Mouse (Mus musculus): ENCODE measurements around the gene Gp1bb. TPM values are rescaled to one million over a fixed set of nuclear protein-coding genes. Genes with fewer than 3 reads are reported as not detected.

Gene Gp1bb
- polyA plus RNA-seq (2012; ENCODE audit: low replicate concordance), result 3.7 and 15.7 TPM in 2 replicates

GRCm38 (mm10) chr16:18622019-18622418, at the start of gene Gp1bb:
TSS of gene Gp1bb (minus strand) at chr16:18622403.

GRCm38 (mm10) chr16:18629390-18630231, 7.4 kb upstream of the Gp1bb start, which contains the start of gene Sept5:
TSS of gene Sept5 (minus strand) at chr16:18629954.

GRCm38 (mm10) chr16:18626376-18626878, 4.2 kb upstream of the Gp1bb start, which contains the start of gene Gm49601:
TSS of gene Gm49601 (minus strand) at chr16:18626427.

GRCm38 (mm10) chr16:18589804-18590790, 32.1 kb downstream of the Gp1bb start, which contains the start of gene Tbx1:
TSS of gene Tbx1 (minus strand) at chr16:18590671.

Other genes starting within 250 kb of the Gp1bb start
- gene Txnrd2, start 196.0 kb downstream of the Gp1bb start, polyA plus RNA-seq (2012; ENCODE audit: low replicate concordance), result 11.6 and 14.1 TPM in 2 replicates
- gene Comt, start 195.6 kb downstream of the Gp1bb start, polyA plus RNA-seq (2012; ENCODE audit: low replicate concordance), result 34.0 and 154 TPM in 2 replicates
- gene Gnb1l, start 123.7 kb downstream of the Gp1bb start, polyA plus RNA-seq (2012; ENCODE audit: low replicate concordance), result 18.6 and 20.1 TPM in 2 replicates
- gene Rtl10, start 123.5 kb downstream of the Gp1bb start, polyA plus RNA-seq (2012; ENCODE audit: low replicate concordance), result 2.5 and 4.0 TPM in 2 replicates
- gene Tbx1, start 31.7 kb downstream of the Gp1bb start, polyA plus RNA-seq (2012; ENCODE audit: low replicate concordance), result not detected in 2 replicates
- 0.66 TPM in 1 of 2 replicates, not detected in the other for gene Gm49601, start 4.0 kb upstream of the Gp1bb start, polyA plus RNA-seq (2012; ENCODE audit: low replicate concordance)
- 0.23 and 0.30 TPM in 2 replicates for gene Sept5, start 7.6 kb upstream of the Gp1bb start, polyA plus RNA-seq (2012; ENCODE audit: low replicate concordance)
- 4.8 and 13.2 TPM in 2 replicates for gene Cldn5, start 154.4 kb upstream of the Gp1bb start, polyA plus RNA-seq (2012; ENCODE audit: low replicate concordance)
- gene Ufd1, start 189.4 kb upstream of the Gp1bb start, polyA plus RNA-seq (2012; ENCODE audit: low replicate concordance), result 10.1 and 30.6 TPM in 2 replicates
- 19.7 and 32.4 TPM in 2 replicates for gene Cdc45, start 189.6 kb upstream of the Gp1bb start, polyA plus RNA-seq (2012; ENCODE audit: low replicate concordance)
- 46.2 and 98.5 TPM in 2 replicates for gene 2510002D24Rik, start 214.2 kb upstream of the Gp1bb start, polyA plus RNA-seq (2012; ENCODE audit: low replicate concordance)
- not detected in 2 replicates for gene Gm28539, start 214.2 kb upstream of the Gp1bb start, polyA plus RNA-seq (2012; ENCODE audit: low replicate concordance)